Mouse (Mus musculus): Measurements from ENCODE around the gene Sphkap.

- no peak for TF ChIP-seq CTCF (IDR thresholded peaks at IDR 0.05; ENCODE audit: insufficient read depth, low read depth, low read length)
- TF ChIP-seq POLR2A (IDR thresholded peaks at IDR 0.05; ENCODE audit: insufficient read depth, low read depth, low read length): no peak
Observed at GRCm38 (mm10) chr1:83407616-83408015, 384 bp downstream of the Sphkap start.
